Mouse (Mus musculus): ENCODE measurements around the gene Hist1h1e. TPM values are rescaled to one million over a fixed set of nuclear protein-coding genes. Genes with fewer than 3 reads are reported as not detected.

Hist1h1e gene
- polyA plus RNA-seq, 1 experiment from 2014 or later, result 9.1 TPM

DNA sequence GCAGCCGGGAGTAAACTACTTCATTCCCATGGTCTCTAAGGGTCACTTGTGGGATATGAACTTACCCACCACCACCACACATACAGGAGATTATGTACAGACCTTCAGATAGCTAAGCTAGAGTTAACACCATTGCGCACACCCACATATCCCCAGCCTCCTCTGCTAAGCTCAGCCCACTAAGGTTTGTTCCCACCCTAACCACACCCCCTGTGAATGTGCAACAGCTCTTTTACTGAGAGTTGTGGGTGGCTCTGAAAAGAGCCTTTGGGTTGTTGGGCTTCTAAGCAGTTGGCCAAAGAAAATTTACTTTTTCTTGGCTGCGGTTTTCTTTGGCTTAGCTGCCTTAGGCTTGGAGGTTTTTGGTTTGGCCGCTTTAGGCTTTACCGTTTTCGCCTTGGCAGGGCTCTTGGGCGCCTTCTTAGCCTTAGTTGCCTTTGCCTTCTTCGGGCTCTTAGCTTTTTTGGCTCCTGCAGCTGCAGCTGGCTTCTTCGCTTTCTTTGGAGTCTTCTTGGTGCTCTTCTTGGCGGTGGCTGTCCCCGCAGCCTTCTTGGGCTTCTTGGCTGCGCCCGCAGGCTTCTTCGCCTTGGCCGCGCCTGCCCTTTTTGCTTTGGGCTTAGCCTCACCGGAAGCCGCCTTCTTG, 705 bp downstream of the Hist1h1e start:
- H3K36me3 ChIP-seq (ENCODE audit: control insufficient read depth, insufficient read depth, low read length), result no peaks in the 10 kb centered on the region
- TF ChIP-seq CTCF (IDR thresholded peaks at IDR 0.05; ENCODE audit: low read depth), result no peak
- TF ChIP-seq EP300 (optimal IDR thresholded peaks at IDR 0.05), result no peak
- H3K4me2 ChIP-seq (replicated peaks; ENCODE audit: low read depth), result peak overlapping the region; percentile 67
- H3K9ac ChIP-seq (ENCODE audit: low read length), result peak overlapping the region; percentile 84
- DNase-seq (ENCODE audit: low spot score) (peak; percentile 78), ATAC-seq (ENCODE audit: low FRiP score, low TSS enrichment) (peak; percentile 82)
- WGBS, result under 1% methylated on average over 18 of the region's 18 CpGs
- H3K9me3 ChIP-seq (ENCODE audit: control insufficient read depth, low read length), result no peaks in the 10 kb centered on the region
- H3K27ac ChIP-seq (replicated peaks), result peak overlapping the region; percentile 92
- H3K4me3 ChIP-seq (ENCODE audit: low read depth, low read length), result peak overlapping the region; percentile 59
- no peaks in the 10 kb centered on the region for H3K4me1 ChIP-seq (replicated peaks; ENCODE audit: control insufficient read depth, insufficient read depth)
- no peaks in the 10 kb centered on the region for H3K27me3 ChIP-seq (ENCODE audit: control insufficient read depth, insufficient read depth, low read length)

- peak within 1 kb of the TSS; percentile 59 for H3K4me3 ChIP-seq (ENCODE audit: low read depth, low read length)
- peak; percentile 72 for DNase-seq (ENCODE audit: low spot score)
- H3K36me3 ChIP-seq (ENCODE audit: control insufficient read depth, insufficient read depth, low read length), result no peaks in the 10 kb centered on the region
- no peaks in the 10 kb centered on the region for H3K9me3 ChIP-seq (ENCODE audit: control insufficient read depth, low read length)
- ATAC-seq (ENCODE audit: low FRiP score, low TSS enrichment), result peak; percentile 85
- H3K4me1 ChIP-seq (replicated peaks; ENCODE audit: control insufficient read depth, insufficient read depth), result no peaks in the 10 kb centered on the region
- peak within 1 kb of the TSS; percentile 67 for H3K4me2 ChIP-seq (replicated peaks; ENCODE audit: low read depth)
- H3K9ac ChIP-seq (ENCODE audit: low read length), result peak within 1 kb of the TSS; percentile 84
- under 1% methylated on average over 27 of the region's 27 CpGs for WGBS
- no peak for TF ChIP-seq EP300 (optimal IDR thresholded peaks at IDR 0.05)
- H3K27ac ChIP-seq (replicated peaks), result peak within 1 kb of the TSS; percentile 92
- no peaks in the 10 kb centered on the region for H3K27me3 ChIP-seq (ENCODE audit: control insufficient read depth, insufficient read depth, low read length)
Measured at GRCm38 (mm10) chr13:23620733-23621531, 1.4 kb downstream of the Hist1h1e start, which contains the start of gene Hist1h2be. Gene Hist1h2be, minus strand, starts transcription at chr13:23621124.

DNA sequence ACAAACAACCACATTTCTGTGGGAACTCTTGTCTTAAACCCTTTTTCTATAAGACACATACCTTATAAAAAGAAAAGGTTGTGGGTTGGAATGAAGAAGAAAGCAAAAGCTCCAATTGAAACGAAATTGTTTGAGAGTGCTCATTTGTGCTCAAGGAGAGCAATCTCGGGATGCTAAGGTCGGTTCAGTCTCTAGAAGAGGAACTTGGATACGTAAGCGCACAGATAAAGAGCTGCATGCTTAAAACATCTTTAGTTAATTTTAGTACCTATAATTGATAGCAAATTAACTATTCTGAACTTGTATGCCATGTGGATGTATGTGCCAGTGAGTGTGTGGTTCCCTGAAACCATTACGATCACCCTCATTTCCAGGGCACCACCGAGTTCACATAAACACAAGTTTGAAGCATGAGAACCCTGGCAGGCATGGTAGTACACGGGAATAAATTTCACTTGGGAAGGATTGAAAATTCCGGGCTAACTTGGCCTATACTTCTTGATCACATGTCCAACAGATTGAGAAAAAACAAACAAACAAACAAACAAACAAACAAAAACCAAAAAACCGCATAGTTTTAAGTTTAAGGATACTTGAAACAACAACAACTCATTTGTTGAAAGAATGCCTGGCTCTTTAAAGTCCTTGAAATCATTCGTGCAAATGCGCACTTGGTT, 2.2 kb downstream of the Hist1h1e start:
- Histone ChIP-seq H3K27me3 (ENCODE audit: control insufficient read depth, insufficient read depth, low read length) (no peaks in the 10 kb centered on the region), H3K9ac (ENCODE audit: low read length) (peak overlapping the region; percentile 59), H3K36me3 (ENCODE audit: control insufficient read depth, insufficient read depth, low read length) (no peaks in the 10 kb centered on the region), H3K9me3 (ENCODE audit: control insufficient read depth, low read length) (no peaks in the 10 kb centered on the region), H3K27ac (replicated peaks) (peak overlapping the region; percentile 92), H3K4me2 (replicated peaks; ENCODE audit: low read depth) (peak overlapping the region; percentile 67), H3K4me3 (ENCODE audit: low read depth, low read length) (peak overlapping the region; percentile 59), H3K4me1 (replicated peaks; ENCODE audit: control insufficient read depth, insufficient read depth) (no peaks in the 10 kb centered on the region)
- DNase-seq (ENCODE audit: low spot score), result no peak
- no peak for TF ChIP-seq CTCF (IDR thresholded peaks at IDR 0.05; ENCODE audit: low read depth)
- no peak for TF ChIP-seq EP300 (optimal IDR thresholded peaks at IDR 0.05)
- ATAC-seq (ENCODE audit: low FRiP score, low TSS enrichment), result no peak
- WGBS, result 44% methylated on average over 12 of the region's 12 CpGs

DNA sequence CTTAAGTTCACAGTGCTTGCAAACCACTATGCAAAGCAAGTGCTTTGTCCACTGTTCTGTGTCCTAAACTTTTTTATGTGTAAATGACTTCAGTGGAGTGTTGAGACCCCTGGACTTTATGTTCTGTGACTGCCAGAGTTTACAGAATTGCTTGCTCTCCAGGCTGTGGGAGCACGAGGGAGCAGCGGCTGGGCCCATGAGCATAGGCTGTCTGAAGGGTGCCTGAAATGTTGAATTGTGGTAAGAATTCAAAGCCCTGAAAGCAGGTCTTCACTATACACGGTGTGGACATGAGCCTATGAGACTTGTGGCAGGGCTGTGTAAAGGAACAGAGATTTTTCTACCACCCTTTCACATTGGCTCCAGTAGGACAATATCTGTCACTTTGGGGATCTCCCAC, 10.7 kb downstream of the Hist1h1e start:
- ATAC-seq (ENCODE audit: low FRiP score, low TSS enrichment), result no peak
- no peak overlapping the region for H3K4me3 ChIP-seq (ENCODE audit: low read depth, low read length)

GRCm38 (mm10) chr13:23610393-23610792, 12.0 kb downstream of the Hist1h1e start:
- H3K36me3 ChIP-seq (ENCODE audit: control insufficient read depth, insufficient read depth, low read length), result no peaks in the 10 kb centered on the region
- 69% methylated on average over 2 of the region's 2 CpGs for WGBS
- no peak overlapping the region for H3K4me3 ChIP-seq (ENCODE audit: low read depth, low read length)
- no peaks in the 10 kb centered on the region for H3K27me3 ChIP-seq (ENCODE audit: control insufficient read depth, insufficient read depth, low read length)
- no peak overlapping the region for H3K27ac ChIP-seq (replicated peaks)
- H3K4me1 ChIP-seq (replicated peaks; ENCODE audit: control insufficient read depth, insufficient read depth), result no peaks in the 10 kb centered on the region
- no peak for ATAC-seq (ENCODE audit: low FRiP score, low TSS enrichment)
- no peak for DNase-seq (ENCODE audit: low spot score)
- TF ChIP-seq EP300 (optimal IDR thresholded peaks at IDR 0.05) (no peak), CTCF (IDR thresholded peaks at IDR 0.05; ENCODE audit: low read depth) (no peak)
- H3K9ac ChIP-seq (ENCODE audit: low read length), result no peak overlapping the region
- H3K4me2 ChIP-seq (replicated peaks; ENCODE audit: low read depth), result no peak overlapping the region
- H3K9me3 ChIP-seq (ENCODE audit: control insufficient read depth, low read length), result no peaks in the 10 kb centered on the region

More for the DNA sequence above, 10.7 kb downstream of the Hist1h1e start:
- no peak for DNase-seq (ENCODE audit: low spot score)
- no peaks in the 10 kb centered on the region for H3K27me3 ChIP-seq (ENCODE audit: control insufficient read depth, insufficient read depth, low read length)
- no peaks in the 10 kb centered on the region for H3K9me3 ChIP-seq (ENCODE audit: control insufficient read depth, low read length)
- 89% methylated on average over 3 of the region's 3 CpGs for WGBS
- H3K9ac ChIP-seq (ENCODE audit: low read length), result no peak overlapping the region
- no peak overlapping the region for H3K27ac ChIP-seq (replicated peaks)
- TF ChIP-seq EP300 (optimal IDR thresholded peaks at IDR 0.05), result no peak
- no peak for TF ChIP-seq CTCF (IDR thresholded peaks at IDR 0.05; ENCODE audit: low read depth)
- H3K36me3 ChIP-seq (ENCODE audit: control insufficient read depth, insufficient read depth, low read length), result no peaks in the 10 kb centered on the region
- no peak overlapping the region for H3K4me2 ChIP-seq (replicated peaks; ENCODE audit: low read depth)
- H3K4me1 ChIP-seq (replicated peaks; ENCODE audit: control insufficient read depth, insufficient read depth), result no peaks in the 10 kb centered on the region

Measured in stomach, postnatal 0 days (tissue).